Mouse (Mus musculus): ENCODE data around the gene Plcg2.

The Plcg2 gene

GRCm38 (mm10) chr8:117485316-117485715, 12.8 kb upstream of the Plcg2 start:
- DNase-seq (ENCODE audit: low read depth, low spot score), result peak; percentile 67

GRCm38 (mm10) chr8:117488246-117489005, 9.7 kb upstream of the Plcg2 start:
- no peak for DNase-seq (ENCODE audit: low read depth, low spot score)

- no peak for DNase-seq (ENCODE audit: low read depth, low spot score)
Observed at GRCm38 (mm10) chr8:117493543-117493942, 4.5 kb upstream of the Plcg2 start.

GRCm38 (mm10) chr8:117494874-117495273, 3.2 kb upstream of the Plcg2 start:
- DNase-seq (ENCODE audit: low read depth, low spot score), result no peak

GRCm38 (mm10) chr8:117498915-117499540, 937 bp downstream of the Plcg2 start:
- no peak for DNase-seq (ENCODE audit: low read depth, low spot score)

- peak; percentile 12 for DNase-seq (ENCODE audit: low read depth, low spot score)
Observed at GRCm38 (mm10) chr8:117500232-117500823, 2.2 kb downstream of the Plcg2 start.

GRCm38 (mm10) chr8:117501323-117501722, 3.2 kb downstream of the Plcg2 start:
- DNase-seq (ENCODE audit: low read depth, low spot score), result no peak

GRCm38 (mm10) chr8:117503405-117504069, 5.4 kb downstream of the Plcg2 start:
- no peak for DNase-seq (ENCODE audit: low read depth, low spot score)

- no peak for DNase-seq (ENCODE audit: low read depth, low spot score)
Observed at GRCm38 (mm10) chr8:117507703-117508102, 9.6 kb downstream of the Plcg2 start.

- peak; percentile 19 for DNase-seq (ENCODE audit: low read depth, low spot score)
Observed at GRCm38 (mm10) chr8:117516876-117517565, 18.9 kb downstream of the Plcg2 start.

- DNase-seq (ENCODE audit: low read depth, low spot score), result peak; percentile 11
Observed at GRCm38 (mm10) chr8:117517861-117518260, 19.8 kb downstream of the Plcg2 start.

GRCm38 (mm10) chr8:117518873-117519272, 20.8 kb downstream of the Plcg2 start:
- no peak for DNase-seq (ENCODE audit: low read depth, low spot score)

- peak; percentile 40 for DNase-seq (ENCODE audit: low read depth, low spot score)
Observed at GRCm38 (mm10) chr8:117526185-117526584, 28.1 kb downstream of the Plcg2 start.

GRCm38 (mm10) chr8:117527983-117528382, 29.9 kb downstream of the Plcg2 start:
- no peak for DNase-seq (ENCODE audit: low read depth, low spot score)

GRCm38 (mm10) chr8:117529177-117529576, 31.1 kb downstream of the Plcg2 start:
- DNase-seq (ENCODE audit: low read depth, low spot score), result no peak

- DNase-seq (ENCODE audit: low read depth, low spot score), result no peak
Observed at GRCm38 (mm10) chr8:117532381-117532972, 34.4 kb downstream of the Plcg2 start.

GRCm38 (mm10) chr8:117536862-117537261, 38.8 kb downstream of the Plcg2 start:
- DNase-seq (ENCODE audit: low read depth, low spot score), result no peak

- no peak for DNase-seq (ENCODE audit: low read depth, low spot score)
Observed at GRCm38 (mm10) chr8:117537751-117538150, 39.7 kb downstream of the Plcg2 start.

GRCm38 (mm10) chr8:117542951-117543350, 44.9 kb downstream of the Plcg2 start:
- peak; percentile 14 for DNase-seq (ENCODE audit: low read depth, low spot score)

- DNase-seq (ENCODE audit: low read depth, low spot score), result peak; percentile 26
Observed at GRCm38 (mm10) chr8:117543789-117544188, 45.7 kb downstream of the Plcg2 start.

- DNase-seq (ENCODE audit: low read depth, low spot score), result no peak
Observed at GRCm38 (mm10) chr8:117545043-117545442, 47.0 kb downstream of the Plcg2 start.

All from brain, adult 2 months (tissue).